Mouse (Mus musculus) MEL (cell line): ENCODE results near the gene Pfn5. TPM values are rescaled to one million over a fixed set of nuclear protein-coding genes. Genes with fewer than 3 reads are reported as not detected.

ENCODE experiments used
- DNase-seq: peaks from one replicate; pipeline ENCODE4 v3.0.0; 2011; ENCODE audit warnings: low read depth, low spot score
- H3K27ac ChIP-seq: 2 replicates; pipeline ENCODE4 v1.5.1; 2012; ENCODE audit warnings: low read depth, mild to moderate bottlenecking, control low read depth, low read length, moderate library complexity; ENCODE audit not compliant: control insufficient read depth
- H3K27me3 ChIP-seq, 2 experiments: fragments of 150-350 bp in 1 of 2; sonication (generic) in 1 of 2; 2 replicates each; pipeline ENCODE4 v1.6.1; 2012; ENCODE audit warnings: low read length in 2 of 2, mild to moderate bottlenecking in 2 of 2, improper control_type of control experiment in 1 of 2, moderate library complexity in 1 of 2; ENCODE audit not compliant: insufficient read depth in 2 of 2, control insufficient read depth in 1 of 2
- H3K36me3 ChIP-seq, 2 experiments: 2 replicates each; pipeline ENCODE4 v1.6.1; 2012 to 2014; ENCODE audit warnings: low read length in 2 of 2, improper control_type of control experiment in 1 of 2, inconsistent platforms in 1 of 2, mild to moderate bottlenecking in 1 of 2; ENCODE audit not compliant: insufficient read depth in 2 of 2, control insufficient read depth in 1 of 2
- H3K4me1 ChIP-seq, 2 experiments: fragments of 150-350 bp in 1 of 2; sonication (generic) in 1 of 2; 2 replicates each; pipeline ENCODE4 v1.6.1; 2012; ENCODE audit warnings: low read length in 2 of 2, improper control_type of control experiment in 1 of 2, mild to moderate bottlenecking in 1 of 2; ENCODE audit not compliant: insufficient read depth in 2 of 2, control insufficient read depth in 1 of 2
- H3K4me3 ChIP-seq, 2 experiments: fragments of 150-350 bp in 1 of 2; sonication (generic) in 1 of 2; 2 replicates each; pipeline ENCODE4 v1.5.1; 2012; ENCODE audit warnings: low read depth in 2 of 2, low read length in 2 of 2, mild to moderate bottlenecking in 2 of 2, moderate library complexity in 2 of 2, control low read depth in 1 of 2, improper control_type of control experiment in 1 of 2; ENCODE audit not compliant: control insufficient read depth in 1 of 2, insufficient read depth in 1 of 2
- H3K79me2 ChIP-seq: 2 replicates; pipeline ENCODE4 v1.6.1; 2012; ENCODE audit warnings: mild to moderate bottlenecking, low read length, moderate library complexity; ENCODE audit not compliant: control insufficient read depth, poor library complexity, insufficient read depth
- H3K9ac ChIP-seq: 2 replicates; pipeline ENCODE4 v1.6.1; 2012; ENCODE audit warnings: low read depth, mild to moderate bottlenecking, control low read depth, low read length, moderate library complexity; ENCODE audit not compliant: control insufficient read depth, poor library complexity, severe bottlenecking
- H3K9me3 ChIP-seq: fragments of 150-350 bp; sonication (generic); replicated peaks from 2 replicates; pipeline ENCODE4 v1.6.1; 2012; ENCODE audit warnings: mild to moderate bottlenecking, low read length, improper control_type of control experiment, moderate library complexity; ENCODE audit not compliant: insufficient read depth
- CHD1 ChIP-seq: IDR thresholded peaks from 2 replicates; pipeline ENCODE4 v1.6.1; 2012; ENCODE audit warnings: low read depth, mild to moderate bottlenecking, inconsistent platforms, low read length, improper control_type of control experiment
- CHD2 ChIP-seq: IDR thresholded peaks from 2 replicates; pipeline ENCODE4 v1.6.1; 2011; ENCODE audit warnings: low read length, improper control_type of control experiment
- ELF1 ChIP-seq: IDR thresholded peaks from 2 replicates; pipeline ENCODE4 v1.6.1; 2014; ENCODE audit warnings: low read depth, mild to moderate bottlenecking, inconsistent platforms, low read length, improper control_type of control experiment, moderate library complexity
- EP300 ChIP-seq, 2 experiments: IDR thresholded peaks; 2 replicates each; pipeline ENCODE4 v1.6.1; 2011; ENCODE audit warnings: improper control_type of control experiment in 2 of 2, low read length in 2 of 2, low read depth in 1 of 2, mild to moderate bottlenecking in 1 of 2
- GABPA ChIP-seq: IDR thresholded peaks from 2 replicates; pipeline ENCODE4 v1.6.1; 2012; ENCODE audit warnings: low read depth, mild to moderate bottlenecking, inconsistent platforms, low read length, improper control_type of control experiment, moderate library complexity
- KAT2A ChIP-seq: conservative IDR thresholded peaks from 2 replicates; pipeline ENCODE4 v1.6.1; 2012; ENCODE audit warnings: low read depth, low read length, improper control_type of control experiment, inconsistent platforms
- MAZ ChIP-seq: IDR thresholded peaks from 2 replicates; pipeline ENCODE4 v1.6.1; 2012; ENCODE audit warnings: low read depth, mild to moderate bottlenecking, inconsistent platforms, low read length, improper control_type of control experiment
- MYB ChIP-seq: IDR thresholded peaks from 2 replicates; pipeline ENCODE4 v1.6.1; 2011; ENCODE audit warnings: mild to moderate bottlenecking, low read depth, low read length, improper control_type of control experiment
- NELFE ChIP-seq: IDR thresholded peaks from 2 replicates; pipeline ENCODE4 v1.6.1; 2011; ENCODE audit warnings: low read depth, low read length, improper control_type of control experiment
- POLR2A ChIP-seq, 2 experiments: IDR thresholded peaks; 2 replicates each; pipeline ENCODE4 v1.6.1; 2011 to 2012; ENCODE audit warnings: low read length in 2 of 2, mild to moderate bottlenecking in 2 of 2, control low read depth in 1 of 2, improper control_type of control experiment in 1 of 2, low read depth in 1 of 2, moderate library complexity in 1 of 2; ENCODE audit not compliant: control insufficient read depth in 1 of 2, insufficient read depth in 1 of 2, poor library complexity in 1 of 2
- TBP ChIP-seq: IDR thresholded peaks from 2 replicates; pipeline ENCODE4 v1.8.0; 2011; ENCODE audit warnings: low read depth, low read length, improper control_type of control experiment
- TCF12 ChIP-seq: IDR thresholded peaks from 2 replicates; pipeline ENCODE4 v1.6.1; 2014; ENCODE audit warnings: low read depth, mild to moderate bottlenecking, inconsistent platforms, low read length, improper control_type of control experiment, moderate library complexity
- USF1 ChIP-seq: IDR thresholded peaks from 2 replicates; pipeline ENCODE4 v1.6.1; 2014; ENCODE audit warnings: low read depth, mild to moderate bottlenecking, inconsistent platforms, low read length, improper control_type of control experiment, moderate library complexity
- ZKSCAN1 ChIP-seq: IDR thresholded peaks from 2 replicates; pipeline ENCODE4 v1.6.1; 2012; ENCODE audit warnings: low read depth, mild to moderate bottlenecking, inconsistent platforms, low read length, improper control_type of control experiment, moderate library complexity
- ZMIZ1 ChIP-seq: IDR thresholded peaks from 2 replicates; pipeline ENCODE4 v1.6.1; 2012; ENCODE audit warnings: low read depth, mild to moderate bottlenecking, inconsistent platforms, low read length, improper control_type of control experiment, moderate library complexity
- ZNF384 ChIP-seq: IDR thresholded peaks from 2 replicates; pipeline ENCODE4 v1.6.1; 2012; ENCODE audit warnings: low read depth, mild to moderate bottlenecking, inconsistent platforms, low read length, improper control_type of control experiment
- polyA plus RNA-seq, 2 experiments: library from polyadenylated mRNA; stranded (reverse) in 1 of 2; unstranded in 1 of 2; fragments of >175 nt in 1 of 2; fragments of >200 nt in 1 of 2; gene quantifications; 2 replicates each; pipeline versions ENCODE4 v1.2.1 to v1.2.4; 2012; ENCODE audit warnings: low replicate concordance in 2 of 2, low read depth in 1 of 2; ENCODE audit not compliant: insufficient read length in 2 of 2, insufficient read depth in 1 of 2, missing spikeins in 1 of 2
- total RNA-seq: library from RNA; depleted of rRNA; stranded (reverse); fragments of 300-350 nt; gene quantifications from 2 replicates; pipeline ENCODE4 v1.2.3, GENCODE M21; 2012; rRNA removed

The Pfn5 gene
- total and polyA plus RNA-seq, 3 experiments, result not detected

DNA sequence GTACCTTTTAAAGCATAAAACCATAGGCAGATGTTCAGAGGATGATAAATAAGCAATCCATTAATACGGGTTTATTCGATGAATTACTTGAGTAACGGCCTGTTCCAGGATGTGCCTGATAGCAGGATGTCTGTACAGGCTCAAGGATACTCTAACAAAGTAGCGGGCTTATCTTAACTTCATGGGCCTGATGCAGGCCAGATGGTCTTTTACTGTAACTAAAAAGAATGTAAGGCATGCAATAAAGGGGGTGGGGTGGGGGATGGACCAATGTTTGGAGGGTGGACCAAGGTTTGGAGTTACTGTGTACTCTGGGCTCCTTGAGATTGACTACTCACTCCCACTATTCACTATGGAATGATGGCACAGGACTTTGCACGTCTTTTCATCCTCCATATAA lies 42.7 kb downstream of the Pfn5 start:
- DNase-seq, result no peak
- Histone ChIP-seq H3K4me3 (no peak overlapping the region), H3K27ac (no peak overlapping the region), H3K4me1 (no peaks in the 10 kb centered on the region)
- TF ChIP-seq TCF12 (no peak), USF1 (no peak), NELFE (no peak), POLR2A (IDR thresholded peaks at IDR 0.05; ENCODE audit: control insufficient read depth in 1 of 2, insufficient read depth in 1 of 2, low read depth in 1 of 2, low read length in 2 of 2, poor library complexity in 1 of 2) (no peak), MYB (no peak), ZKSCAN1 (no peak), ELF1 (no peak), ZNF384 (no peak), GABPA (no peak), KAT2A (no peak), EP300 (IDR thresholded peaks at IDR 0.05; ENCODE audit: low read depth in 1 of 2, low read length in 2 of 2) (no peak), CHD2 (no peak), ZMIZ1 (no peak), MAZ (no peak), TBP (no peak), CHD1 (no peak)
- TF ChIP-seq, all 39 proteins: peak for 0
- no peaks in the 10 kb centered on the region for H3K9me3 ChIP-seq
- no peaks in the 10 kb centered on the region for H3K27me3 ChIP-seq
- no peak overlapping the region for H3K9ac ChIP-seq
- H3K79me2 ChIP-seq, result no peaks in the 10 kb centered on the region
- no peaks in the 10 kb centered on the region for H3K36me3 ChIP-seq

Other genes starting within 250 kb of the Pfn5 start
- gene Amer1, start 113.2 kb upstream of the Pfn5 start, total RNA-seq, result 1.3 and 1.5 TPM in 2 replicates
- gene Amer1, start 113.2 kb upstream of the Pfn5 start, polyA plus RNA-seq, result 10 to 100 TPM in 1 of 2 experiments, 1 to 10 TPM in 1; 4.7 to 17.0 TPM
- gene Asb12, start 117 bp upstream of the Pfn5 start, total RNA-seq, result not detected in 2 replicates
- gene Asb12, start 117 bp upstream of the Pfn5 start, polyA plus RNA-seq, result not detected
- gene Zc4h2, start 100.4 kb downstream of the Pfn5 start, total RNA-seq, result 0.08 TPM in 1 of 2 replicates, not detected in the other
- gene Zc4h2, start 100.4 kb downstream of the Pfn5 start, polyA plus RNA-seq, result under 1 TPM in 1 of 2 experiments, not detected in 1; 0.10 TPM
- gene Zc3h12b, start 153.6 kb downstream of the Pfn5 start, total RNA-seq, result under 0.01 TPM in 1 of 2 replicates, not detected in the other
- gene Zc3h12b, start 153.6 kb downstream of the Pfn5 start, polyA plus RNA-seq, result under 1 TPM in 1 of 2 experiments, not detected in 1; 0.17 TPM